Comparison of ENCODE assay signal across 9 mouse cellular contexts in the genomic region with DNA sequence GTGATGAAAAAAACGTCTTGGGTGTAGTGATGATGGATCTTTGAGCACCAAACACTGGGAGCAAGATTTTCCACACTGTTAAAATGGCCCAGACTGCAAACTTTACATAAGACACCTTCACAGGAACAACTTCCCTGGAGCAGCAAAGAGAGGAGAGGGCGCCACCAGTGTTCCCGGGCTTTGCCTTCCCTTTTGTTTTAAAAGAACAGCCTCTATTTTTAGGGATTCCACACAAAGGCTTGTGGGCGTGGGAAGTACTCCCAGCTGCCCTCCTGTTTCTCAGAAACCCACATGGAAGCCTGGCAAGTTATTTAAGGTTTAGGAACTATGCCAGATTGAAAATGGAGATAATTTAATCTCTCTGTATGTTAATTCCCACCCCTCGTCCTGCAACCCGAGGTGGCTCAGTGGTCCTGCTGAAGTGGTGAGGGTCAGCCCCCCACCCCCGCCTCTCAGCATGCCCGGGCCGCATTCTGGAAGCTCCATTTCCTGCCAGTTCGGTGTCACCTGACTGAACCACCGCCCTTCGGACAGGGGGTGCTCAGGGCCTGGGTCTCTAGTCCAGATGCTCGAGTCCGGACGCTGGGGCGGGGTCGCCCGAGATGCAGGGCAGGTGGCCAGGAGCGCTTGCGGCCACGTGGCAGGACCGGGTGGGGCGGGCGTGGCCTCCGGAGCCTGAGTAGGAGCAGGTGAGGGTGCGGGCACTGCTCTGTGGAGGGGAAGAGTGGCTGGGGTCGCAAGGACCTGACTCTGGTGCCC. TPM values are rescaled to one million over a fixed set of nuclear protein-coding genes. Genes with fewer than 3 reads are reported as not detected.
DNase-seq lines count a peak whose midpoint lies in the region; ATAC-seq and TF ChIP-seq lines count a peak whose summit lies in the region.
"Had no signal": no experiment of that assay in that cellular context is flagged by ENCODE, and none has a peak within 500 bp of the region (broad histone marks: within the 10 kb centered on the region; RNA-seq: fewer than 3 reads in every experiment).

A gene (plus strand): TSS at position 522 of the 759 bp plus-strand sequence.

- TF ChIP-seq RAD21 in CH12.LX (IDR thresholded peaks at IDR 0.05; ENCODE audit: low read depth, low read length), result no peak

- H3K9me3 ChIP-seq in CH12.LX (replicated peaks; ENCODE audit: low read length), result no peaks in the 10 kb centered on the region
- H3K9me3 ChIP-seq in forebrain, embryonic 13.5 days (replicated peaks), result no peaks in the 10 kb centered on the region
- no peaks in the 10 kb centered on the region for H3K9me3 ChIP-seq in hindbrain, embryonic 13.5 days
- no peaks in the 10 kb centered on the region for H3K9me3 ChIP-seq in midbrain, embryonic 15.5 days
- H3K9me3 ChIP-seq: megakaryocyte, embryonic 14.5 days had no signal

- no peak within 1 kb of the TSS for H3K27ac ChIP-seq in CH12.LX (ENCODE audit: insufficient read depth, low read depth)
- H3K27ac ChIP-seq in forebrain, embryonic 13.5 days, result peak within 1 kb of the TSS; percentile 16; the same call in 1 of the 2 replicates
- no peak within 1 kb of the TSS for H3K27ac ChIP-seq in hindbrain, embryonic 13.5 days
- no peak within 1 kb of the TSS for H3K27ac ChIP-seq in midbrain, embryonic 15.5 days

- H3K4me3 ChIP-seq in CH12.LX (replicated peaks in 1 of 3; ENCODE audit: low read depth in 2 of 3, low read length in 2 of 3, poor library complexity in 1 of 3), result no peak within 1 kb of the TSS
- peak within 1 kb of the TSS; percentile 38 for H3K4me3 ChIP-seq in forebrain, embryonic 13.5 days
- H3K4me3 ChIP-seq in hindbrain, embryonic 13.5 days, result peak within 1 kb of the TSS; percentile 36
- peak within 1 kb of the TSS; percentile 32 for H3K4me3 ChIP-seq in midbrain, embryonic 15.5 days
- H3K4me3 ChIP-seq: megakaryocyte, embryonic 14.5 days had no signal

- no peak within 1 kb of the TSS for H3K4me2 ChIP-seq in CH12.LX (ENCODE audit: insufficient read depth, low read depth, poor library complexity, severe bottlenecking)
- H3K4me2 ChIP-seq in forebrain, embryonic 13.5 days, result peak within 1 kb of the TSS; percentile 75
- peak within 1 kb of the TSS; percentile 80 for H3K4me2 ChIP-seq in hindbrain, embryonic 13.5 days
- peak within 1 kb of the TSS; percentile 73 for H3K4me2 ChIP-seq in midbrain, embryonic 15.5 days

- no peaks in the 10 kb centered on the region for H3K79me2 ChIP-seq in CH12.LX (replicated peaks; ENCODE audit: control insufficient read depth, extremely low read depth, insufficient read depth, poor library complexity, severe bottlenecking)

- 3% methylated on average over 27 of the region's 27 CpGs for WGBS in forebrain, embryonic 13.5 days
- WGBS in hindbrain, embryonic 13.5 days, result 5% methylated on average over 27 of the region's 27 CpGs
- 5% methylated on average over 25 of the region's 27 CpGs for WGBS in midbrain, embryonic 15.5 days

- dilution Hi-C loops in CH12.LX (cut with MboI; ENCODE audit: extremely low pct_ligation_motif_present, extremely low pct_unique_long_range_greater_than_20kb, low sequenced_read_pairs), result no loop called here

- ATAC-seq in forebrain, embryonic 13.5 days, result peak; percentile 64
- ATAC-seq in hindbrain, embryonic 13.5 days (ENCODE audit: low FRiP score), result 0 out of 2 replicates have a peak, but pooled peaks have one; percentile 32
- ATAC-seq in midbrain, embryonic 15.5 days (replicated peaks), result 0 out of 2 replicates have a peak, but pooled peaks have one; percentile 52
- ATAC-seq in inflammation-experienced regulatory T-cells, adult 6 months, result no peak

- no peak for DNase-seq in CH12.LX (ENCODE audit: extremely low read depth)
- peak; percentile 14 for DNase-seq in brain, embryonic 18.5 days (ENCODE audit: low read depth, low spot score)
- DNase-seq in left cerebral cortex, adult 9 months (ENCODE audit: low spot score in 2 of 2), result peak; percentile 72 to 75
- peak; percentile 35 for DNase-seq in urinary bladder, postnatal 14 days (ENCODE audit: low spot score)

- TF ChIP-seq EP300 in CH12.LX (IDR thresholded peaks at IDR 0.05; ENCODE audit: low read length), result no peak

- no peak within 1 kb of the TSS for H3K9ac ChIP-seq in CH12.LX (ENCODE audit: insufficient read depth, low read depth)
- H3K9ac ChIP-seq in forebrain, embryonic 13.5 days, result peak within 1 kb of the TSS; percentile 66
- H3K9ac ChIP-seq in hindbrain, embryonic 13.5 days, result peak within 1 kb of the TSS; percentile 67
- peak within 1 kb of the TSS; percentile 36; the same call in 1 of the 2 replicates for H3K9ac ChIP-seq in midbrain, embryonic 15.5 days

- in situ Hi-C loops in CH12.LX (cut with MboI; ENCODE audit: low pct_ligation_motif_present, low pct_unique_long_range_greater_than_20kb, low sequenced_read_pairs), result no loop called here

- H3K27me3 ChIP-seq in CH12.LX (replicated peaks), result no peaks in the 10 kb centered on the region
- H3K27me3 ChIP-seq in forebrain, embryonic 13.5 days, result no peaks in the 10 kb centered on the region
- no peaks in the 10 kb centered on the region for H3K27me3 ChIP-seq in hindbrain, embryonic 13.5 days
- H3K27me3 ChIP-seq in midbrain, embryonic 15.5 days (replicated peaks), result no peaks in the 10 kb centered on the region

- H3K36me3 ChIP-seq in CH12.LX (replicated peaks in 1 of 2; ENCODE audit: control insufficient read depth in 1 of 2, insufficient read depth in 1 of 2, low read length in 1 of 2), result no peaks in the 10 kb centered on the region
- no peaks in the 10 kb centered on the region for H3K36me3 ChIP-seq in forebrain, embryonic 13.5 days (ENCODE audit: poor library complexity, severe bottlenecking)
- H3K36me3 ChIP-seq in hindbrain, embryonic 13.5 days, result no peaks in the 10 kb centered on the region
- H3K36me3 ChIP-seq in midbrain, embryonic 15.5 days (replicated peaks), result no peaks in the 10 kb centered on the region

- TF ChIP-seq POLR2A in CH12.LX (IDR thresholded peaks at IDR 0.05; ENCODE audit: low read depth, low read length), result no peak

- peaks cover 0 to 5% of the 10 kb centered on the region in 2 experiments; a peak in 2 of 4 replicates for H3K4me1 ChIP-seq in CH12.LX (ENCODE audit: control insufficient read depth in 1 of 2, insufficient read depth in 2 of 2)
- H3K4me1 ChIP-seq in forebrain, embryonic 13.5 days, result peaks cover 19% of the 10 kb centered on the region
- H3K4me1 ChIP-seq in hindbrain, embryonic 13.5 days (replicated peaks), result peaks cover 14% of the 10 kb centered on the region
- H3K4me1 ChIP-seq in midbrain, embryonic 15.5 days, result peaks cover 14% of the 10 kb centered on the region; the same call in 1 of the 2 replicates

- TF ChIP-seq CTCF in CH12.LX (conservative IDR thresholded peaks at IDR 0.05 in 1 of 2, IDR thresholded peaks at IDR 0.05 in 1 of 2; ENCODE audit: low read depth in 2 of 2, low read length in 2 of 2), result no peak

TF ChIP-seq in CH12.LX, 34 proteins besides CTCF, POLR2A, EP300 and RAD21:
- TF ChIP-seq MYC (IDR thresholded peaks at IDR 0.05; ENCODE audit: low read depth, low read length) (no peak), CHD1 (IDR thresholded peaks at IDR 0.05; ENCODE audit: low read depth, low read length) (no peak), E2F4 (IDR thresholded peaks at IDR 0.05; ENCODE audit: insufficient replicate concordance, low read depth, low read length) (no peak)

RNA-seq across cellular contexts. Expression of the gene that starts here (rescaled TPM):
- total RNA-seq in CH12.LX (2012; rRNA removed), result 7.7 and 17.4 TPM in 2 replicates
- 12.2 and 12.9 TPM in 2 replicates for total RNA-seq in CH12.LX (2014; rRNA removed)
- 14.2 and 16.5 TPM in 2 replicates for polyA plus RNA-seq in CH12.LX (2012; ENCODE audit: insufficient read length, low read depth)
- 0.67 and 0.92 TPM in 2 replicates for polyA plus RNA-seq in forebrain, embryonic 13.5 days (2015; fragmentation: Nextera tagmentation; extraction: Ambion mirVana)
- polyA plus RNA-seq in hindbrain, embryonic 13.5 days (2015; fragmentation: Nextera tagmentation; extraction: Ambion mirVana), result 0.62 and 0.75 TPM in 2 replicates
- 0.65 and 0.82 TPM in 2 replicates for polyA plus RNA-seq in midbrain, embryonic 15.5 days (2015; fragmentation: Nextera tagmentation; extraction: Ambion mirVana)
- 1 to 10 TPM; 3.4 to 7.0 (median 6.0) TPM for polyA plus RNA-seq in inflammation-experienced regulatory T-cells, adult 6 months (2017; shearing (Covaris generic))

Comparison
In these comparisons a context has a peak if more than half of its experiments do, and no peak if none do; other contexts are left out.
1. Peak in ATAC-seq, H3K4me3 ChIP-seq, H3K27ac ChIP-seq, H3K9ac ChIP-seq and H3K4me2 ChIP-seq in forebrain, embryonic 13.5 days; RNA of the gene not detected or under 1 TPM.
2. Peak in ATAC-seq, H3K4me3 ChIP-seq, H3K9ac ChIP-seq and H3K4me2 ChIP-seq in hindbrain, embryonic 13.5 days; RNA of the gene not detected or under 1 TPM.
3. Peak in ATAC-seq, H3K4me3 ChIP-seq, H3K9ac ChIP-seq and H3K4me2 ChIP-seq in midbrain, embryonic 15.5 days; RNA of the gene not detected or under 1 TPM.